Mouse (Mus musculus) C2C12 (cell line): ENCODE measurements at regions not wholly inside any gene's neighbourhood (a gene's known extent, or its start where the extent isn't known, plus 50 kb on each side); places are given as distances from the start of the nearest gene placed in this dataset.

ENCODE experiments used
- CEBPB ChIP-seq: IDR thresholded peaks from one replicate; pipeline ENCODE4 v1.6.1; 2011; ENCODE audit warnings: low read depth, mild to moderate bottlenecking, control low read depth, moderate library complexity
- CTCF ChIP-seq: IDR thresholded peaks from one replicate; pipeline ENCODE4 v1.5.1; 2011; ENCODE audit not compliant: control insufficient read depth, insufficient read depth, insufficient read length
- MAX ChIP-seq: IDR thresholded peaks from one replicate; pipeline ENCODE4 v1.6.1; 2011; ENCODE audit warnings: mild to moderate bottlenecking, control low read depth
- MYOG ChIP-seq: IDR thresholded peaks from one replicate; pipeline ENCODE4 v1.6.1; 2011; ENCODE audit not compliant: control insufficient read depth, insufficient read length; ENCODE audit errors: extremely low read depth
- USF1 ChIP-seq: IDR thresholded peaks from one replicate; pipeline ENCODE4 v1.6.1; 2011; ENCODE audit warnings: low read depth, mild to moderate bottlenecking, control low read depth, moderate library complexity

GRCm38 (mm10) chr7:133262161-133262560, 138.0 kb upstream of the Ctbp2 start:
- TF ChIP-seq CTCF (no peak), MAX (no peak), MYOG (no peak), USF1 (no peak), CEBPB (no peak)
